Mouse (Mus musculus) heart, adult 2 months (tissue): ENCODE results near the gene Ech1. TPM values are rescaled to one million over a fixed set of nuclear protein-coding genes. Genes with fewer than 3 reads are reported as not detected.

ENCODE experiments used
- DNase-seq, 2 experiments: peaks; one replicate each; pipeline ENCODE4 v3.0.0; 2021
- H3K27ac ChIP-seq: fragments of 200-600 bp; 2 replicates; pipeline ENCODE4 v1.8.1; 2022
- H3K27me3 ChIP-seq: fragments of 200-500 bp; 2 replicates; pipeline ENCODE4 v1.6.1; 2012; ENCODE audit warnings: mild to moderate bottlenecking, low read length, inconsistent platforms, mixed read lengths; ENCODE audit not compliant: control insufficient read depth, insufficient read depth
- H3K36me3 ChIP-seq: fragments of 200-500 bp; 2 replicates; pipeline ENCODE4 v1.6.1; 2012; ENCODE audit warnings: low read length, inconsistent platforms; ENCODE audit not compliant: control insufficient read depth, insufficient read depth
- H3K4me1 ChIP-seq: fragments of 200-500 bp; 2 replicates; pipeline ENCODE4 v1.6.1; 2011; ENCODE audit warnings: low read length; ENCODE audit not compliant: control insufficient read depth, insufficient read depth
- H3K4me3 ChIP-seq: fragments of 200-600 bp; 2 replicates; pipeline ENCODE4 v1.8.1; 2022
- H3K79me2 ChIP-seq: fragments of 200-500 bp; replicated peaks from 2 replicates; pipeline ENCODE4 v1.6.1; 2012; ENCODE audit warnings: mild to moderate bottlenecking, inconsistent platforms, low read length, moderate library complexity, mixed read lengths; ENCODE audit not compliant: control insufficient read depth, insufficient read depth
- H3K9ac ChIP-seq: fragments of 200-500 bp; 2 replicates; pipeline ENCODE4 v1.6.1; 2012; ENCODE audit warnings: low read depth, mild to moderate bottlenecking, control low read depth, inconsistent platforms, low read length, mixed read lengths
- CTCF ChIP-seq: fragments of 200-600 bp; IDR thresholded peaks from 2 replicates; pipeline ENCODE4 v1.8.1; 2022; ENCODE audit warnings: antibody characterized with exemption, mild to moderate bottlenecking, moderate library complexity
- EP300 ChIP-seq: fragments of 200-500 bp; IDR thresholded peaks from 2 replicates; pipeline ENCODE4 v1.6.1; 2011; ENCODE audit warnings: low read depth, low read length, control low read depth; ENCODE audit not compliant: insufficient read depth
- POLR2A ChIP-seq: fragments of 200-500 bp; IDR thresholded peaks from 2 replicates; pipeline ENCODE4 v1.6.1; 2011; ENCODE audit warnings: mild to moderate bottlenecking, low read depth, low read length, control low read depth; ENCODE audit not compliant: insufficient read depth
- WGBS: fragments of 180-500 bp; shearing (Covaris S2); methylation state at CpG from one replicate; pipeline ENCODE4 v1.1.7; 2018; 5-methylcytosine and 5-hydroxymethylcytosine counted together
- intact Hi-C: fragments of 180-260 bp; cut with DNase I; formaldehyde crosslinking; loops from one replicate; pipeline ENCODE4 v1.15.1; 2025
- polyA plus RNA-seq: library from polyadenylated mRNA; depleted of rRNA; stranded (reverse); fragments of >200 nt; gene quantifications from 2 replicates; pipeline ENCODE4 v1.2.3, GENCODE M21; 2012; rRNA removed
- total RNA-seq, 2 experiments: library from RNA; stranded (reverse); gene quantifications; 2 replicates each; pipeline ENCODE4 v1.2.3; 2021

The Ech1 gene
- total and polyA plus RNA-seq, 3 experiments = 1,826 to 2,229 (median 2,087) TPM

DNA sequence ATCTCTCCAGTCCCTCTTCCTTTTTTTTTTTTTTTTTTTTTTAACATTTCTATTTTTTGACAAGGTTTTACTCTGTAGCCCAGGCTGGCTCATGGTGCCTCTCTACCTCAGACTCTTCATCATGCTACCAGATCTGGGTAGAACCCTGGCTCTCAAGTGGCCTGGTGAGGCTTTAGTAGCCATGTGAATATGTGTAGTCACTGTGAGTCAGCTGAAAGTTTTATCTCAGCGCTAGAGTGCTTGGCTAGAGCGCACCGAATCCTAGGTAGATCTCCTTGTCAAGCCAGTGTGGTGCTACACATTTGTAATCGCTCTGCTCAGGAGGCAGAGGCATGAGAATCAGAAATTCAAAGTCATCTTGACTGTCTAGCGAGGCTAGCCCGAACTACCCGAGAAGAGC, 52.1 kb downstream of the Ech1 start:
- peaks cover 4% of the 10 kb centered on the region for H3K4me1 ChIP-seq
- no peak overlapping the region for H3K27ac ChIP-seq
- H3K79me2 ChIP-seq = no peaks in the 10 kb centered on the region
- WGBS = 72% methylated on average over 7 of the region's 7 CpGs
- H3K9ac ChIP-seq = no peak overlapping the region
- intact Hi-C loops = no loop called here
- TF ChIP-seq POLR2A (no peak), CTCF (no peak), EP300 (no peak)
- DNase-seq = no peak
- H3K4me3 ChIP-seq = no peak overlapping the region
- no peaks in the 10 kb centered on the region for H3K36me3 ChIP-seq
- no peaks in the 10 kb centered on the region for H3K27me3 ChIP-seq

DNA sequence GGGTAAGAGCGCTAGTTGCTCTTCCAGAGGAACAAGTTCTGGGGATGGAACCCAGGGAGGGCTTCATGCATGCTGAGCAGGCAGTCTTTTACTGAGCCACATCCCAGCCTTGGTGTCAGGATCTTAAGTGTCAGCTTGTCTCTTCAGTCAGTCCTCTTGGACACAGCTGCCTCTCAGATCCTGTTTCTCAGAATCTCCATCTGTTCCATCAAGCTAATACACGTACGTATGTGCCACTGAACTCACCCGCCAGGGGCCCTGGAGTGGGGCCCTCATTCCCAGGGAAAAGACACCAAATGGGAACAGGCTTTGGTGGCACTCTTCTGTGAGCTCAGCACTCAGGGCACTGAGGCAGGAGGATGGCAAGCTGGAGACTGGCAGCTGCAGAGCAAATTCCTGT, 52.8 kb downstream of the Ech1 start:
- 80% methylated on average over 4 of the region's 4 CpGs for WGBS
- intact Hi-C loops = no loop called here

DNA sequence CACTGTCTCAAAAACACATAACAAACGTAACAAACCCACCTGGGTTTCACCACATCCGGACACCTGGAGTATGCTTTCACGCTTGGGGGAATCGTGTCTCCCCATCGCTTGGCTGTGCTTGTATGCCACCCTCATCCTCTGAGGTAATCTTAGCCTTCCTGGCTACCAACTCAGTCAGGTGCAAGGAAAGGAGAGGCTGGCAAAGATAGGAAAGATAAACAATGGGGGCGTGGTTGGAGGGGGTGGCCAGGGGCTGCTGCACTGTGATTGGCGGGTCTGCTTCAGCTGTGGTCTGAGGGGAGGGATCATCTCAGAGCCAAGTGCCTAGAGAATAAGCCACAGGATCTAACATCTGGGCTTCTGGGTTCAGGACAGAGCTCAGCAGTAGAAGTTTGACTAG, 54.6 kb downstream of the Ech1 start:
- Histone ChIP-seq H3K36me3 (no peaks in the 10 kb centered on the region), H3K4me1 (peaks cover 4% of the 10 kb centered on the region), H3K27ac (no peak overlapping the region), H3K27me3 (no peaks in the 10 kb centered on the region), H3K4me3 (no peak overlapping the region), H3K9ac (no peak overlapping the region), H3K79me2 (no peaks in the 10 kb centered on the region)
- no peak for DNase-seq
- intact Hi-C loops = no loop called here
- TF ChIP-seq EP300 (no peak), CTCF (no peak), POLR2A (no peak)
- WGBS = 89% methylated on average over 7 of the region's 7 CpGs

More for the DNA sequence above, 52.8 kb downstream of the Ech1 start:
- H3K9ac ChIP-seq = no peak overlapping the region
- peak in 1 of 2 experiments; percentile 12 for DNase-seq
- peaks cover 4% of the 10 kb centered on the region for H3K4me1 ChIP-seq
- no peaks in the 10 kb centered on the region for H3K27me3 ChIP-seq
- H3K79me2 ChIP-seq = no peaks in the 10 kb centered on the region
- no peak for TF ChIP-seq POLR2A
- no peak for TF ChIP-seq EP300
- no peak for TF ChIP-seq CTCF
- no peak overlapping the region for H3K4me3 ChIP-seq
- H3K36me3 ChIP-seq = no peaks in the 10 kb centered on the region
- H3K27ac ChIP-seq = no peak overlapping the region

DNA sequence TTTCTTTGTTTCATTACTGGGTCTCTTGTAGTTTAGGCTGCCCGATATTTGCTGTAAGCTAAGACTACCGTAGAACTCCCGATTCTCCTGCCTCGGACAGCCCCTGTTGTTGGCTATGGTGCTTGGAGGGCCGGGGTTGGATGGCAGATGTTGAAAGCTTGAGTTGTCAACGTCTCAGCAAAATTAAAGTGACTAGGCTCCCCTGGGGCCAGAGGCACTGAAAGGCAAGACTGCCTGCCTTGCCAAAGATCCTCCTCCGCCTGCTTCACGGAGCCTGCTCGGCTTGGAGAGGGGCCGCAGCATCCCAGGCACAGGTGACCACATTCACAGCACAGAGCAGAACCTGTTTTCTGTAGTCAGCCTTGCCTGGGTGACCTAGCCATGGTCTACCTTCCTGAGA, 55.5 kb downstream of the Ech1 start:
- no peaks in the 10 kb centered on the region for H3K27me3 ChIP-seq
- no peak for DNase-seq
- intact Hi-C loops = no loop called here
- H3K79me2 ChIP-seq = no peaks in the 10 kb centered on the region
- no peaks in the 10 kb centered on the region for H3K36me3 ChIP-seq
- H3K27ac ChIP-seq = no peak overlapping the region
- TF ChIP-seq CTCF (no peak), EP300 (no peak), POLR2A (no peak)
- WGBS = 71% methylated on average over 10 of the region's 10 CpGs
- peaks cover 4% of the 10 kb centered on the region for H3K4me1 ChIP-seq
- no peak overlapping the region for H3K4me3 ChIP-seq
- no peak overlapping the region for H3K9ac ChIP-seq

DNA sequence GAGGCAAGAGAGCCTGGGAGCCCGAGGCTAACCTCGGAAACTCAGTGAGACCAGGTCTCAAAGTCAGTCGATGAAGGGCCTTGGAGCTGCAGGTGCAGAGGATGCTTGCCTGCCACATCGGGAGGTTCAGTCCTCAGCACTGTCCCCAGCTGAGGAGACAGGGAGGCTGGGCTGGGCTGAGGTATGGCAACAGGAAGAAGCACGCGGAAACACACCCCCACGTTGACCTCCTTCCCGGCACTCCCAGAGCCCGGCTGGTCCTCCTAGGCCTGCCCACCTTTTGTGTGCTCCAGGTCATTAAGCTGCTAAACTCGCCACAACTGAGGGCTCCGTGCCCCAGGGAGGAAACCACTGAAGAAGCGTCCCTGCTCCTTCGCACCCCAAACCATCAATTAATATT, 56.2 kb downstream of the Ech1 start, which contains the start of gene Capn12:
Gene Capn12, plus strand, starts transcription at position 224 of the 400 bp plus-strand sequence.
- Histone ChIP-seq H3K27ac (no peak within 1 kb of the TSS; the same call in 1 of the 2 replicates), H3K4me1 (peaks cover 4% of the 10 kb centered on the region), H3K27me3 (no peaks in the 10 kb centered on the region), H3K36me3 (no peaks in the 10 kb centered on the region), H3K9ac (peak within 1 kb of the TSS; percentile 29; the same call in 1 of the 2 replicates), H3K79me2 (no peaks in the 10 kb centered on the region), H3K4me3 (no peak within 1 kb of the TSS)
- DNase-seq = no peak
- 34% methylated on average over 13 of the region's 13 CpGs for WGBS
- intact Hi-C loops = no loop called here
- TF ChIP-seq POLR2A = no peak
- TF ChIP-seq EP300 = no peak
- TF ChIP-seq CTCF = no peak

Other genes with a start within 250 kb of the Ech1 start
- gene Samd4b, start 227.1 kb upstream of the Ech1 start, total RNA-seq = 10 to 100 TPM; 21.9 to 22.4 TPM
- gene Samd4b, start 227.1 kb upstream of the Ech1 start, polyA plus RNA-seq = 38.8 and 46.1 TPM in 2 replicates
- 1 to 10 TPM; 8.8 to 9.4 TPM for gene Pak4, start 227.0 kb upstream of the Ech1 start, total RNA-seq
- gene Pak4, start 227.0 kb upstream of the Ech1 start, polyA plus RNA-seq = 6.4 and 7.6 TPM in 2 replicates
- gene Acp7, start 193.9 kb upstream of the Ech1 start, total RNA-seq = not detected
- 0.49 TPM in 1 of 2 replicates, not detected in the other for gene Acp7, start 193.9 kb upstream of the Ech1 start, polyA plus RNA-seq
- under 1 TPM in 1 of 2 experiments, not detected in 1; 0.23 TPM for gene Fbxo27, start 132.4 kb upstream of the Ech1 start, total RNA-seq
- 1.1 and 1.2 TPM in 2 replicates for gene Fbxo27, start 132.4 kb upstream of the Ech1 start, polyA plus RNA-seq
- gene Fbxo17, start 108.4 kb upstream of the Ech1 start, total RNA-seq = under 1 TPM; 0.37 to 0.57 TPM
- 1.7 and 2.0 TPM in 2 replicates for gene Fbxo17, start 108.4 kb upstream of the Ech1 start, polyA plus RNA-seq
- 10 to 100 TPM; 47.8 to 57.3 TPM for gene Mrps12, start 83.4 kb upstream of the Ech1 start, total RNA-seq
- 36.3 and 51.9 TPM in 2 replicates for gene Mrps12, start 83.4 kb upstream of the Ech1 start, polyA plus RNA-seq
- 10 to 100 TPM; 13.7 to 14.2 TPM for gene Sars2, start 83.2 kb upstream of the Ech1 start, total RNA-seq
- gene Sars2, start 83.2 kb upstream of the Ech1 start, polyA plus RNA-seq = 18.5 and 20.2 TPM in 2 replicates
- not detected for gene Ccer2, start 69.0 kb upstream of the Ech1 start, total RNA-seq
- gene Ccer2, start 69.0 kb upstream of the Ech1 start, polyA plus RNA-seq = not detected in 2 replicates
- 10 to 100 TPM; 78.8 to 92.3 TPM for gene Sirt2, start 58.5 kb upstream of the Ech1 start, total RNA-seq
- 82.9 and 103 TPM in 2 replicates for gene Sirt2, start 58.5 kb upstream of the Ech1 start, polyA plus RNA-seq
- 10 to 100 TPM; 25.1 to 31.6 TPM for gene Nfkbib, start 57.7 kb upstream of the Ech1 start, total RNA-seq
- gene Nfkbib, start 57.7 kb upstream of the Ech1 start, polyA plus RNA-seq = 18.7 and 27.8 TPM in 2 replicates
- gene Rinl, start 36.2 kb upstream of the Ech1 start, total RNA-seq = 1 to 10 TPM; 1.3 to 2.0 TPM
- 3.2 and 3.3 TPM in 2 replicates for gene Rinl, start 36.2 kb upstream of the Ech1 start, polyA plus RNA-seq
- 100 to 1,000 TPM; 192 to 206 TPM for gene Hnrnpl, start 16.7 kb upstream of the Ech1 start, total RNA-seq
- gene Hnrnpl, start 16.7 kb upstream of the Ech1 start, polyA plus RNA-seq = 208 and 348 TPM in 2 replicates
- 10 to 100 TPM; 18.5 to 27.6 TPM for gene Lgals4, start 8.6 kb downstream of the Ech1 start, total RNA-seq
- gene Lgals4, start 8.6 kb downstream of the Ech1 start, polyA plus RNA-seq = 63.6 and 121 TPM in 2 replicates
- gene Lgals7, start 38.6 kb downstream of the Ech1 start, total RNA-seq = under 1 TPM in 1 of 2 experiments, not detected in 1; 0.61 TPM
- gene Lgals7, start 38.6 kb downstream of the Ech1 start, polyA plus RNA-seq = 1.6 and 4.0 TPM in 2 replicates
- under 1 TPM; 0.23 to 0.39 TPM for gene Capn12, start 56.2 kb downstream of the Ech1 start, total RNA-seq
- 0.49 and 0.61 TPM in 2 replicates for gene Capn12, start 56.2 kb downstream of the Ech1 start, polyA plus RNA-seq
- gene Actn4, start 137.1 kb downstream of the Ech1 start, total RNA-seq = 10 to 100 TPM; 66.1 to 85.7 TPM
- gene Actn4, start 137.1 kb downstream of the Ech1 start, polyA plus RNA-seq = 123 and 132 TPM in 2 replicates
- gene Eif3k, start 156.6 kb downstream of the Ech1 start, total RNA-seq = 100 to 1,000 TPM; 156 to 177 TPM
- 221 and 283 TPM in 2 replicates for gene Eif3k, start 156.6 kb downstream of the Ech1 start, polyA plus RNA-seq
- gene Map4k1, start 156.8 kb downstream of the Ech1 start, total RNA-seq = 1 to 10 TPM in 1 of 2 experiments, under 1 TPM in 1; 0.91 to 1.1 TPM
- gene Map4k1, start 156.8 kb downstream of the Ech1 start, polyA plus RNA-seq = 2.7 and 3.4 TPM in 2 replicates